Mouse (Mus musculus): ENCODE results near the gene Tmem131l.

Gene Tmem131l

GRCm38 (mm10) chr3:84039646-84040475 lies at the start of gene Tmem131l:
Gene Tmem131l (minus strand): TSS chr3:84040175.
- DNase-seq (ENCODE audit: low read depth, low spot score), result peak; percentile 83

GRCm38 (mm10) chr3:84086921-84087320 lies 46.9 kb upstream of the Tmem131l start:
- no peak for DNase-seq (ENCODE audit: low read depth, low spot score)

- DNase-seq (ENCODE audit: low read depth, low spot score), result no peak
Observed at GRCm38 (mm10) chr3:84086337-84086736, 46.4 kb upstream of the Tmem131l start.

GRCm38 (mm10) chr3:84085429-84085828 lies 45.5 kb upstream of the Tmem131l start:
- no peak for DNase-seq (ENCODE audit: low read depth, low spot score)

- DNase-seq (ENCODE audit: low read depth, low spot score), result no peak
Observed at GRCm38 (mm10) chr3:84081208-84081722, 41.3 kb upstream of the Tmem131l start.

GRCm38 (mm10) chr3:84080074-84080473 lies 40.1 kb upstream of the Tmem131l start:
- no peak for DNase-seq (ENCODE audit: low read depth, low spot score)

- DNase-seq (ENCODE audit: low read depth, low spot score), result no peak
Observed at GRCm38 (mm10) chr3:84077505-84077904, 37.5 kb upstream of the Tmem131l start.

- DNase-seq (ENCODE audit: low read depth, low spot score), result no peak
Observed at GRCm38 (mm10) chr3:84076543-84077332, 36.8 kb upstream of the Tmem131l start.

GRCm38 (mm10) chr3:84075516-84075915 lies 35.5 kb upstream of the Tmem131l start:
- DNase-seq (ENCODE audit: low read depth, low spot score), result no peak

GRCm38 (mm10) chr3:84074777-84075176 lies 34.8 kb upstream of the Tmem131l start:
- DNase-seq (ENCODE audit: low read depth, low spot score), result no peak

- DNase-seq (ENCODE audit: low read depth, low spot score), result no peak
Observed at GRCm38 (mm10) chr3:84071641-84072040, 31.7 kb upstream of the Tmem131l start.

GRCm38 (mm10) chr3:84070811-84071210 lies 30.8 kb upstream of the Tmem131l start:
- no peak for DNase-seq (ENCODE audit: low read depth, low spot score)

- DNase-seq (ENCODE audit: low read depth, low spot score), result no peak
Observed at GRCm38 (mm10) chr3:84068831-84069709, 29.1 kb upstream of the Tmem131l start.

GRCm38 (mm10) chr3:84065825-84066224 lies 25.9 kb upstream of the Tmem131l start:
- no peak for DNase-seq (ENCODE audit: low read depth, low spot score)

GRCm38 (mm10) chr3:84063369-84063914 lies 23.5 kb upstream of the Tmem131l start:
- no peak for DNase-seq (ENCODE audit: low read depth, low spot score)

GRCm38 (mm10) chr3:84061523-84062453 lies 21.8 kb upstream of the Tmem131l start:
- no peak for DNase-seq (ENCODE audit: low read depth, low spot score)

- no peak for DNase-seq (ENCODE audit: low read depth, low spot score)
Observed at GRCm38 (mm10) chr3:84060946-84061345, 21.0 kb upstream of the Tmem131l start.

- DNase-seq (ENCODE audit: low read depth, low spot score), result no peak
Observed at GRCm38 (mm10) chr3:84060128-84060527, 20.2 kb upstream of the Tmem131l start.

- DNase-seq (ENCODE audit: low read depth, low spot score), result no peak
Observed at GRCm38 (mm10) chr3:84059676-84060075, 19.7 kb upstream of the Tmem131l start.

GRCm38 (mm10) chr3:84059261-84059660 lies 19.3 kb upstream of the Tmem131l start:
- DNase-seq (ENCODE audit: low read depth, low spot score), result no peak
